Mouse (Mus musculus): ENCODE results near the gene Hdac10. TPM values are rescaled to one million over a fixed set of nuclear protein-coding genes. Genes with fewer than 3 reads are reported as not detected.

The Hdac10 gene
- polyA plus RNA-seq, 1 experiment from 2014 or later, result 16.4 TPM

DNA sequence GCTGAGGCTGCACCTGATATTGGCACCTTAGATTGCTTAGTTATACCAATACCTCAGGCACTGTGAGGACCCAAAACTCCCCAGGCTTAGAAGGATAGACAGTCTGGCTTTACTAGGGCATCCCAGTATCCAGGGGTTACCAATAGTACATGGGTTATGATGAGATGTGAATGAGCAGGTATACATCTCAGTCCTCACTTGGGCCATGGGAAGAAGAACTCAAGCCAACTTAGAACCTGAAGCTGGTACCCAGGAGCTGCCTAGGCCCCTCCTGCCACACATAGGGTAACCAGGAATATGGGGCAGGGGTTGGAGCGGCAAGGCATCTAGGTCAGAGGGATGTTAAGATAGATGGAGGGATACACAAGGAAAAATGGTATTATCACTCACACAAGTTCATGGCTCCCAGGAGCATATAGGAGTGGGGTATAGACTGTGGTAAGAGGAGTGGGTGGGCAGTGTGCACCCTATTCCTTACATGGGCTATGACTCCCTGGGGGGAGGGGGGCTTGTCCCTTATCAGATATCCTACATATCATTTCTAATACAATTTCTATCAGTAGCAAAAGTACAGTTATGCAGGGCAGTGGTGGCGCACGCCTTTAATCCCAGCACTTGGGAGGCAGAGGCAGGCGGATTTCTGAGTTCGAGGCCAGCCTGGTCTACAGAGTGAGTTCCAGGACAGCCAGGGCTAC, 8.1 kb upstream of the Hdac10 start:
- ATAC-seq (replicated peaks; ENCODE audit: extremely low read depth, insufficient read depth, low FRiP score), result no peak
- no peak overlapping the region for H3K4me2 ChIP-seq (ENCODE audit: low read depth, low read length)

DNA sequence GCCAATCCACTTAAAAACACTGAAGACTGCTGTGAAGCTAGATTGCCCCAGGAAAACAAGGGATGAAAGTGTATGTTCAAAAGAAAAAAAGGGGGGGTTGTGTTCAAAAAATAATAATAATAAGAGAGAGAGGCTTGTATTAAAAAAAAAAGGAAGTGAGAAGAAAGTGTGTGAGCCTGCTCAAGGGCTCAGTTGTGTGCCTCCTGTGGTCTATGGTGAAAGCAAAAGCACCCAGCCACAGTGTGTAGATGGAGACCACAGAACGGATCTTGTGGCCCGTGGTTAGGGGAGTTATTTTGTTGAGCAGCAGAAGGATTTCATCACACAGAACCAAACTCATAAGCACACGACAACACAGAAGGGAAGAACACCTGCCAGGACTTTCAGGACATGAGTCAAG, 2.8 kb upstream of the Hdac10 start:
- no peak overlapping the region for H3K4me2 ChIP-seq (ENCODE audit: low read depth, low read length)
- H3K9ac ChIP-seq (ENCODE audit: low read length), result no peak overlapping the region
- ATAC-seq (replicated peaks; ENCODE audit: extremely low read depth, insufficient read depth, low FRiP score), result no peak
- H3K4me3 ChIP-seq (ENCODE audit: low read length), result no peak overlapping the region
- H3K9me3 ChIP-seq (replicated peaks; ENCODE audit: control insufficient read depth, low read length), result no peaks in the 10 kb centered on the region
- H3K27me3 ChIP-seq (ENCODE audit: control insufficient read depth, insufficient read depth, low read length), result no peaks in the 10 kb centered on the region
- H3K4me1 ChIP-seq (ENCODE audit: control insufficient read depth, insufficient read depth, low read length), result peaks cover 11% of the 10 kb centered on the region
- WGBS, result 82% methylated on average over 3 of the region's 3 CpGs
- no peaks in the 10 kb centered on the region for H3K36me3 ChIP-seq (ENCODE audit: control insufficient read depth, insufficient read depth)
- H3K27ac ChIP-seq (ENCODE audit: low read length), result no peak overlapping the region

More for the DNA sequence above, 8.1 kb upstream of the Hdac10 start:
- H3K9ac ChIP-seq (ENCODE audit: low read length), result no peak overlapping the region
- H3K4me3 ChIP-seq (ENCODE audit: low read length), result no peak overlapping the region
- no peak overlapping the region for H3K27ac ChIP-seq (ENCODE audit: low read length)
- peaks cover 16% of the 10 kb centered on the region for H3K27me3 ChIP-seq (ENCODE audit: control insufficient read depth, insufficient read depth, low read length)
- H3K36me3 ChIP-seq (ENCODE audit: control insufficient read depth, insufficient read depth), result no peaks in the 10 kb centered on the region
- H3K4me1 ChIP-seq (ENCODE audit: control insufficient read depth, insufficient read depth, low read length), result peaks cover 18% of the 10 kb centered on the region
- WGBS, result 97% methylated on average over 5 of the region's 5 CpGs
- no peaks in the 10 kb centered on the region for H3K9me3 ChIP-seq (replicated peaks; ENCODE audit: control insufficient read depth, low read length)

DNA sequence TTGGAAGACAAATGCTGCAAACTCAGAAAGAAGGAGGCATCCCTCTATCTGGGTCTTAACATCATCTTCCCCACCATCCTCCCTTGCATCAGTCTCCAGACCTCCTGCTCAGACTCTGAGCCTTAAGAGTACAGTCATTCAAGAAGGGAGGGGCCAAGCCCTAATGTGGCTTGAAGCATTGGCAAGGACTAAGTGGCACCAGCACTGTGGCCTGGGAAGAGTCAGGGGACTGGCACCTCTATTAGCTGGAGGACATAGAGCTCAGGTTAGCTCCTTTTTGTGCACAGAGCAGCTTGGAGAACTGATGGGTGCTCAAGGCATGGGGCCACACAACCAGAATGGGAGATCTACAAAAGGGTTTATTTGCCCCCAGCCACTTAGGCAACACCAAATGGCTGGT, 1.7 kb upstream of the Hdac10 start:
- no peak for ATAC-seq (replicated peaks; ENCODE audit: extremely low read depth, insufficient read depth, low FRiP score)
- Histone ChIP-seq H3K9me3 (replicated peaks; ENCODE audit: control insufficient read depth, low read length) (no peaks in the 10 kb centered on the region), H3K4me3 (ENCODE audit: low read length) (no peak overlapping the region), H3K27me3 (ENCODE audit: control insufficient read depth, insufficient read depth, low read length) (no peaks in the 10 kb centered on the region), H3K9ac (ENCODE audit: low read length) (no peak overlapping the region), H3K27ac (ENCODE audit: low read length) (no peak overlapping the region), H3K36me3 (ENCODE audit: control insufficient read depth, insufficient read depth) (peaks cover 1% of the 10 kb centered on the region; the same call in 1 of the 2 replicates), H3K4me1 (ENCODE audit: control insufficient read depth, insufficient read depth, low read length) (peaks cover 11% of the 10 kb centered on the region), H3K4me2 (ENCODE audit: low read depth, low read length) (no peak overlapping the region)

DNA sequence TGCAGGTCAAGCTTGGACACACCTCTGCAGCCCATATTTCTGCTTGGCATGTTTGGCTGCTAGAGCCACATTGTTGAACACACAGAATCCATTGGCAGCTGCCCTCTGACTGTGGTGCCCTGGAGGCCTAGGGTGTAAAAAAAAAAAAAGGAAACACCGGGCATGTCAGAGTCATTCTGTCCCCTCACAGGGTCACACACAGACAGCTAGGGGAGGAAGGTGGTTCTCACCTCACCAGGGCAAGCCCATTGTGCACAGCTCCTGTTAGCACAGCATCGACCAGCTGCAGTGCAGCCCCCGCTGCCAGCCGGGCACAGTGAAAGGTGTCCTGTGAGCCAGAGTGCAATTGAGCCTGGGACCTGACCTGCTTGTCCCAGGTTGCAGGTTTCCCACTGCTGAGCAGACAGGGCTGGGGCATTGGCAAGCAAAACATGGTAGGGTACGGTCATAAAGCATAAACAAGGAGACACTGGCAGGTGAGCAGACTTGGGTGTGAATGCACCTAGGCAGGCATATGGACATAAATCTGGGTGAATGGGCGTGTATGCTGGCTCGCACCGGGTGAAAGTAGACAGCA, 1.0 kb downstream of the Hdac10 start:
- no peak for ATAC-seq (replicated peaks; ENCODE audit: extremely low read depth, insufficient read depth, low FRiP score)
- WGBS, result 84% methylated on average over 8 of the region's 8 CpGs
- no peak overlapping the region for H3K27ac ChIP-seq (ENCODE audit: low read length)
- peaks cover 18% of the 10 kb centered on the region for H3K4me1 ChIP-seq (ENCODE audit: control insufficient read depth, insufficient read depth, low read length)
- no peaks in the 10 kb centered on the region for H3K27me3 ChIP-seq (ENCODE audit: control insufficient read depth, insufficient read depth, low read length)
- peak overlapping the region; percentile 74 for H3K4me3 ChIP-seq (ENCODE audit: low read length)
- H3K9ac ChIP-seq (ENCODE audit: low read length), result peak overlapping the region; percentile 80
- no peaks in the 10 kb centered on the region for H3K9me3 ChIP-seq (replicated peaks; ENCODE audit: control insufficient read depth, low read length)
- H3K4me2 ChIP-seq (ENCODE audit: low read depth, low read length), result peak overlapping the region; percentile 89
- peaks cover 3% of the 10 kb centered on the region; the same call in 1 of the 2 replicates for H3K36me3 ChIP-seq (ENCODE audit: control insufficient read depth, insufficient read depth)

DNA sequence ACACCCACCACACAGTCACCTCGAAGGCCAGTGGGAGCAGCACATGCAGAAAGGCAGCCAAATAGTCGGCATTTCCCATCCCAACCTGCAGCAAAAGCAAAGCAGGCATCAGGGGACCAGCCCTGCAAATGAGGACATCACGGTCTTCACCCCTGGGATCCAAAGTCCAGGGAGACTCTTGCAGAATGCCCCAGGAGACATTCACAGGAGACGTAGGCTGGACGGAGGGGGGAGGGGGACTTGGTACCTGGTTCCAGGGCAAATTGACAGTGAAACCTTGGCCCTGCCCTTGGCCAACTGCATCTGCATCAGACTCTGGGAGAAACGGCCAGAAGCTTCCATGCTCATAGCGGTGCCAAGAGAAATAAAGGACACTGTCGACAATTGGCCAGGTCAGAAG, 1.9 kb downstream of the Hdac10 start:
- Histone ChIP-seq H3K36me3 (ENCODE audit: control insufficient read depth, insufficient read depth) (peaks cover 3% of the 10 kb centered on the region; the same call in 1 of the 2 replicates), H3K27ac (ENCODE audit: low read length) (no peak overlapping the region), H3K4me2 (ENCODE audit: low read depth, low read length) (no peak overlapping the region), H3K27me3 (ENCODE audit: control insufficient read depth, insufficient read depth, low read length) (no peaks in the 10 kb centered on the region), H3K4me3 (ENCODE audit: low read length) (no peak overlapping the region), H3K9ac (ENCODE audit: low read length) (no peak overlapping the region), H3K9me3 (replicated peaks; ENCODE audit: control insufficient read depth, low read length) (no peaks in the 10 kb centered on the region), H3K4me1 (ENCODE audit: control insufficient read depth, insufficient read depth, low read length) (peaks cover 26% of the 10 kb centered on the region)
- 86% methylated on average over 8 of the region's 8 CpGs for WGBS
- ATAC-seq (replicated peaks; ENCODE audit: extremely low read depth, insufficient read depth, low FRiP score), result no peak

DNA sequence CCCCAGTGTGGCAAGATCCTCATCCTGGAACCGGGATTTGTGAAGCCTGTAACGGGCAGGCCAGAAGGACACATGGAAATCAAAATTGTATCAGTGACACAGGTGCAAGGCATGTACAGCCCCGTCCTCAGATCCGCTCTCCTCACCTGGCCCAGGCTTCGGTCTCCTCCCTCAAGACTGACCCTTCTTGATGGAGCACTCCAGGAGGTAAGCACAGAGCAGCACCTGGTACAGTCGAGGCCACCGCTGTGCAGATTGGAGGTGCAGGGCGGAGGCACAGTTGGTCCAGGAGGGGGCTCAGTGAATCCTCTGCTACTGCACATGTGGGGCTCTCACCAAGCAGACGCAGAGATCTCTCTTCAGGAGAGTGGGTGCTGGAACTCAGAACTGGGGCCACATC, 3.1 kb downstream of the Hdac10 start:
- WGBS, result 92% methylated on average over 9 of the region's 9 CpGs
- H3K4me3 ChIP-seq (ENCODE audit: low read length), result no peak overlapping the region
- no peak overlapping the region for H3K27ac ChIP-seq (ENCODE audit: low read length)
- no peak overlapping the region for H3K9ac ChIP-seq (ENCODE audit: low read length)
- peaks cover 39% of the 10 kb centered on the region for H3K4me1 ChIP-seq (ENCODE audit: control insufficient read depth, insufficient read depth, low read length)
- H3K27me3 ChIP-seq (ENCODE audit: control insufficient read depth, insufficient read depth, low read length), result no peaks in the 10 kb centered on the region
- H3K9me3 ChIP-seq (replicated peaks; ENCODE audit: control insufficient read depth, low read length), result no peaks in the 10 kb centered on the region
- no peak for ATAC-seq (replicated peaks; ENCODE audit: extremely low read depth, insufficient read depth, low FRiP score)
- H3K36me3 ChIP-seq (ENCODE audit: control insufficient read depth, insufficient read depth), result peaks cover 3% of the 10 kb centered on the region; the same call in 1 of the 2 replicates
- H3K4me2 ChIP-seq (ENCODE audit: low read depth, low read length), result no peak overlapping the region

DNA sequence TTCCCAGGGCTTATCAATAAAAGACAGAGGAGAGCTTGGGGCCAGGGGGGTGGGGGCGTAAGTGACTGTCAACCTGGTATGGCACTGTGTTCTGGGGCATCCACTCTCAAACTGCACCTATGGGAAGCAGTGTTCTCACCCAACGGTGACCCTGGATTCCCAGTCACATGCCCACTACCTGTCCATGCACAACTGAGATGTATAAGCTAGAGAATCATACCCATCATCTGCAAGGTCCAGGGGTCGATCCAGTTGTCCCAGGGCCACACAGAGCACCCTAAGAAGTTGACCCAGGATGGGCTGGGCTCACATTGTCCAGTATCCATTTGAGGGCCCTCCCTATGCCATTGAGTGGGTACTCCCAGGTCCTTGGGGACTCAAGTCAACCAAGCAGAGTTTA, 4.2 kb downstream of the Hdac10 start:
- no peaks in the 10 kb centered on the region for H3K27me3 ChIP-seq (ENCODE audit: control insufficient read depth, insufficient read depth, low read length)
- peaks cover 43% of the 10 kb centered on the region for H3K4me1 ChIP-seq (ENCODE audit: control insufficient read depth, insufficient read depth, low read length)
- ATAC-seq (replicated peaks; ENCODE audit: extremely low read depth, insufficient read depth, low FRiP score), result no peak
- peaks cover 3% of the 10 kb centered on the region; the same call in 1 of the 2 replicates for H3K36me3 ChIP-seq (ENCODE audit: control insufficient read depth, insufficient read depth)
- H3K27ac ChIP-seq (ENCODE audit: low read length), result no peak overlapping the region
- no peak overlapping the region for H3K4me2 ChIP-seq (ENCODE audit: low read depth, low read length)
- H3K9ac ChIP-seq (ENCODE audit: low read length), result no peak overlapping the region
- H3K4me3 ChIP-seq (ENCODE audit: low read length), result no peak overlapping the region
- no peaks in the 10 kb centered on the region for H3K9me3 ChIP-seq (replicated peaks; ENCODE audit: control insufficient read depth, low read length)
- WGBS, result 90% methylated on average over 3 of the region's 3 CpGs

DNA sequence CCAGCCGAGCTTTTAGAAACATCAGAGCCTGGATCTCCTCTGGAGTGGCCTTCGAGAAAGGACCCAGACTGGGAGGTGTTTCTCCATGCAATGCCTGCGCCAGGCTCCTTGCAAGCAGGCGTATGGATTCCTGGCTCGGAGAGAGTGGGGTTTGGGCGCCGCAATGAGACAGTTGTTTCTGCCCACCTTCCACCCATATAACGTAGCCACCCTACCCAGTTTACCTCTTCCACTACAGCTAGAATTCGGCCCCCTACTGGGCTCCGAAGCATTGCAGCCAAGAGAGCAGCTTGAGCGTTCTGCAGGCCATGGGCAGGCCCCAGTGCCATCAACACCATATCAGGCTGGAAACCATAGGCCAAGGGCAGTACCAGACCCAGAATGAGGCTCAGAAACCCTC, 4.9 kb downstream of the Hdac10 start:
- Histone ChIP-seq H3K27ac (ENCODE audit: low read length) (peak overlapping the region; percentile 59), H3K4me3 (ENCODE audit: low read length) (peak overlapping the region; percentile 69), H3K4me1 (ENCODE audit: control insufficient read depth, insufficient read depth, low read length) (peaks cover 40% of the 10 kb centered on the region), H3K4me2 (ENCODE audit: low read depth, low read length) (peak overlapping the region; percentile 94), H3K9ac (ENCODE audit: low read length) (peak overlapping the region; percentile 75), H3K27me3 (ENCODE audit: control insufficient read depth, insufficient read depth, low read length) (no peaks in the 10 kb centered on the region), H3K36me3 (ENCODE audit: control insufficient read depth, insufficient read depth) (peaks cover 6% of the 10 kb centered on the region; the same call in 1 of the 2 replicates), H3K9me3 (replicated peaks; ENCODE audit: control insufficient read depth, low read length) (no peaks in the 10 kb centered on the region)
- 29% methylated on average over 11 of the region's 11 CpGs for WGBS
- ATAC-seq (replicated peaks; ENCODE audit: extremely low read depth, insufficient read depth, low FRiP score), result 0 out of 2 replicates have a peak, but pooled peaks have one; percentile 4

DNA sequence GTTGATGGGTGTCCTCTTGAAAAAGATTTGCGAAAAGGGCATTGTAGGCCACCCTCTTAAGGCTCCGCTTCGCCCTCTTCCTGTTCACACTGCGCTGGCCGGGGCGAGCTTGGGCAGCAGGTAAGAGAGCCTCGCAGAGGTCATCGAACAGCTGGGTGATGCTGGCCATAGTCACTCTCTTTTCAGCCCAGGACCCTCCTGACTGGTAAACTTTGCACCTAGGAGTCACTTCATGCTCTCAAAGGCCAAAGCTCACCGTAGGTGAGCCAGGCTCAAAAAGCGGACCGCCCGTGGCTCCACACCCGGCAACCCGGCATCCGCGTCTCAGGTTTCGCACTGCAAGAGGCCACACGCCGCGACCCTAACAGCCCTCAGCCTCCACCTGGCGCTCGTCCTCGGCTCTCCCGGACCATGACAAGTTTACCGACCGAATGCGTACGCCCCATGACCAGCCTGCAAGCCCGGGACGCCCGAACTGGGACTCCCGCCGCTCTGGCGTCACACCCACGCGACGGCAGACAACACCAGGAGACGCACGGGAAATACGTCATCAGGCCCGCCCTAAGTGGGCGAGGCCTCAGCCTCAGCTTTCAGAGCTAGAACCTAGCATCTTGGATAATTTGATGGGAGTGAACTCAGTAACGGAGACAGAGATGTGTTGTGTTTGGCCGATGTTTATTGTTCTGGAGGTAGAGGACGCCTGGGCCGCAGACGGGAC, 5.7 kb downstream of the Hdac10 start, which contains the start of gene Tubgcp6:
TSS of gene Tubgcp6 (minus strand) at position 464 of the 718 bp plus-strand sequence.
- under 1% methylated on average over 47 of the region's 47 CpGs for WGBS
- Histone ChIP-seq H3K9me3 (replicated peaks; ENCODE audit: control insufficient read depth, low read length) (no peaks in the 10 kb centered on the region), H3K9ac (ENCODE audit: low read length) (peak within 1 kb of the TSS; percentile 75), H3K4me2 (ENCODE audit: low read depth, low read length) (peak within 1 kb of the TSS; percentile 94), H3K4me1 (ENCODE audit: control insufficient read depth, insufficient read depth, low read length) (peaks cover 36% of the 10 kb centered on the region), H3K27me3 (ENCODE audit: control insufficient read depth, insufficient read depth, low read length) (no peaks in the 10 kb centered on the region), H3K36me3 (ENCODE audit: control insufficient read depth, insufficient read depth) (peaks cover 6% of the 10 kb centered on the region; the same call in 1 of the 2 replicates), H3K4me3 (ENCODE audit: low read length) (peak within 1 kb of the TSS; percentile 69), H3K27ac (ENCODE audit: low read length) (peak within 1 kb of the TSS; percentile 59)
- ATAC-seq (replicated peaks; ENCODE audit: extremely low read depth, insufficient read depth, low FRiP score), result peak; percentile 80
